Mouse (Mus musculus): ENCODE data around the gene AW822073.
"Not testable (repeated sequence)": the region's sequence is repeated elsewhere in the genome, so short reads cannot be mapped to it uniquely, and the experiment has no call there.

AW822073 gene

DNA sequence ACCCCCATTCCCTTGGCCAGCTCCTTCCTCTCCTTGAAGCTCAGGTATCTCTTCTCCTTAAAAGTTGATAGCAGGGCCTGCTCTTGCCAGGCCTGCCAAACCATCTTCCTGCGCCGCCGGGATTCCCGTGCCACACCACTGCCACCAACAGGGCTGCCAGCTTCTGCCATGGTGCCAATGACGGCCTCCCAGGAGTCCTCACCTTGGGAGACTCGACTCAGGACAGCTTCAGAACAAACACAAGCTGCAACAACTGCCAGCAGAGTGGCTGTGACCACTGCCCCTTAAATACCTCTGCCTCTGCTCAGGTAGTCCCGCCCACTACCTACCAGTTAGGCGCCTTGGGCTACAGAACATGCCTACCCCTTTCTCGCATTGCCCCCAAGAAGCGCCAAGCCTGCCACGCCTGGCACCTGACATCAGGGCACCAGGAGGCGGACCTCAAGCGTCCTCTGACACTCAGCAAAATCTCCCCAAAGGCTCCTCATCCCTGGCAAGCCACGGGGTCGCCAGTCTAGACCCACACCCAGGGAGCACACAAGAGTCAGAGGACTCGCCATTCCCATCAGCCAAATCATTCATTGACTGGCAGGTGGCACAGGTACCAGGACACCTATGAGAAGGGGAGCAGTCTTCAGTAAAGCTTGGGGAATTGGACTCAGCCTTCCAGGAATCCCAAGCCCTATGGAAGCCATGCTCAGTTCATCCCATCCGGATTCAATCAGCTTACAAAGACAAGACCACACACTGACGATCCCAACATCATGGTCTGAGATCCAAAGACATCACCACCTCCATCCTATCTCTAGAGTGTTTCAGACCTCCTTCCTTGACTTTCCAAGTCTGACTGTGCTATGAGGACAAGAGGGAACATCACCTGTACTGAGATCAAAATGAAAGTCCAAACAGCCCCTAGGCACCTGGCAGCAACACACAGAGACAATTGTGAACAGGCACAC lies at the start of gene AW822073:
Gene AW822073 (minus strand): TSS at position 104 of the 959 bp plus-strand sequence.
- not testable (repeated sequence) for DNase-seq (ENCODE audit: low read depth, low spot score)

DNA sequence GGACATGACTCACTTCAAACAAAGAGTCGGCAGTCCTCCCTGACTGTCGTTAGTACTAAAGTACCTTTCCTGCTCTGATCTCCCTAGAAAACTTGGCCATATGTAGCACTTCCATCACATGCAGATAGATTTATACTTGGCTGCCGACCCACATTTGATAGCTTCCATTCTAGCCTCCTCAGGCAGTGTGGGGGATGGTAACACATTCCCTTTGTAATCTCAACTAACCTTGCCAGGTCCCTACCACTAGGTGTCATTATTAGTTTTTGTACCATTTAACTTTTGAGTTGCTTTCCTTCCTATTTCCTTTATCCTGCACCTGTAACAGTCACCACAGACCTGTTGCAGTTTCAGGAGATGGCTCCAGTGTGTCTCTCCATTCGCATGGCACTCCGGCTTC lies 33.7 kb upstream of the AW822073 start:
- no peak for DNase-seq (ENCODE audit: low read depth, low spot score)

DNA sequence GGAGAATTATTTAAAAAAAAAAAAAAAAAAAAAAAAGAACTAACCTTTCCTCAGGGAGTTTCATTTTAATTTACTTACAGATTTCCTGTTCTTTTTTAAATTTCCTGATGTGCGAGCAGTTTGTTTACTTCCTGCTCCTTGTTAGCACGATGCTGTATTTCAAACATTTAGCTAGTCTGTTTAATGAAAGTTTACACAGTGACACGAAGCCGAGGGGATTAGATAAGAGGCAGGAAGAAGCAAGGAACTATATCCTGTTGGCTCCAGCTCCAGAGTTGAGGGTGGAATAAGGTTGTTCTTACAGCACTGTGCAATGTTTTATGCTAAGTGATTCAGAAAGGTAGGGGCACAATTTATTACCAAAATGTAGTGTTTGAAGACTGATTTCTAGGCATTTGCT lies 31.2 kb upstream of the AW822073 start:
- no peak for DNase-seq (ENCODE audit: low read depth, low spot score)

DNA sequence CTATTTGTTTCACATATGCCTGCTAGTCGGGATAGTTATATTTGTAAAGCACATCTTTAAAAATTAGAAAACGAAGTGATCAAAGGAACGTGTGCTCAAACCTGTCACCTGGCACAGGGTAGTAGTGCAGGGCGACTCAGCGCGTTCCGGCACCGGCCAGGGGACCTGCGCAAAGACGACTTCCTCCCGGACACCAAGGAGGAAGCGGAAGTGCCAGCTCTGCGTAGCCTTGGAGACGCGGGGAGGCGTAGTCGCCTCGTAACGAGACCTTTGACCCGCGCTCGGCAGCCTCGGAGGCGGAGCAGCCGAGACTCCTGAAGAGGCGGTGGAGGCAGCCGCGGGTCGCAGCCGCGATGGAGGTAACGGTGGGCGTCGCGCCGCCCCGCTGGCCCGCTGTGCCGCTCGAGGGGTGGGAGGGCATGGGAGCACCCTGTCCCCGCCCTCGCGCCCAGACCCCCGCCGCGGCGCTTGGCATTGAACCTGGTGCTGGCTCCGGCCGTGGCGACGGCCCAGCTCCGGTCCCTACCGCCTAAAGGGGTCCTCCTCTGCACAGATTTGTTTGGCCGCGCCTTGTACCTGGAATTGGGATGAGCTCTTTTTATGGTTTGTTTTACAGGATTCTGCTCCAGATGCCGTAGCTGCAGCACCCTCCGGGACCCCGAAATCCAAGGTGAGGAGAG lies 30.6 kb upstream of the AW822073 start, which contains the start of gene Gcc2:
Gene Gcc2 (plus strand): TSS at position 285 of the 680 bp plus-strand sequence.
- peak; percentile 96 for DNase-seq (ENCODE audit: low read depth, low spot score)

DNA sequence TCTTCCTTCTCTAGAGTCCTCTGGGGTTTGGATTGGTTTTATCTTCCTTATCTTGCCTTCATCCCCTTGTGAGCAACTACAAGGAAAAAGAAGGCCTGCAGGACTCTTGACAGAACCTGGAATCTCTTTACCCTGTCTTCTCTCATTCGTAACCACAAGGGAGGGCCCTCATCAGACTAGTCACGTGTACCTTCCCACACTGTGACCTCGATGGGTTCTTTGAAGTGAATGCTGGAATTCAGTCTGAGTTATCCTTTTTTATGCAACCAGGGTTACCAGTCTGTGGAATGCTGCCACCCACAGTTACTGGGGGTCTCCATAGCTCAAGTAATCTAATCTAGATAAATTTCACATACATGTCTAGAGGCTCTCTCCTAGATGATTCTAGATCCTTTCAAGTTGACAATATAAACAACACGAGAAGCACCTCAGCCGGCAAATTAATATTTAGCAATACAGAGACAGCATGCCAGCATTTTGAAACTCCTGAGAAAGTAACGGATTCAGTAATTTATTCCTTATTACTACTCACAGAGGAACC lies 30.0 kb upstream of the AW822073 start:
- DNase-seq (ENCODE audit: low read depth, low spot score): peak; percentile 25

DNA sequence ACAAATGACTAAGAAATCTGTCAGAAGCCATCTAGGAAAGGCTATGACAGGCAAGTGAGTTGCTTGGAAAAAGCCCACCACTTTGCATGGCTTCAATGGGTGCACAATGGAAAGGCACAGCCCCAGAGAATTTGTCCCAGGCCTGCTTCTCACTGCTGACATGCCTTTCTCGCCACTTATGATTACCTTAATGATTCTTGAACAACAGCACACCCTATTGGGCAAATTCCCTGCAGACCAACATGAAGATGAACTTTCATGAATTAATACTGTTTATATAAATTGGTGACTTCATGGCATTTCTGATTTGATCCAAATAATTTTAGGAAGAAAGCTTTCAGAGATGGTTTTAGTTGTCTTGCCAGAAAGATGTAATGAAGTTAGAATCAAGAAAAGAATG lies 24.8 kb upstream of the AW822073 start:
- no peak for DNase-seq (ENCODE audit: low read depth, low spot score)

DNA sequence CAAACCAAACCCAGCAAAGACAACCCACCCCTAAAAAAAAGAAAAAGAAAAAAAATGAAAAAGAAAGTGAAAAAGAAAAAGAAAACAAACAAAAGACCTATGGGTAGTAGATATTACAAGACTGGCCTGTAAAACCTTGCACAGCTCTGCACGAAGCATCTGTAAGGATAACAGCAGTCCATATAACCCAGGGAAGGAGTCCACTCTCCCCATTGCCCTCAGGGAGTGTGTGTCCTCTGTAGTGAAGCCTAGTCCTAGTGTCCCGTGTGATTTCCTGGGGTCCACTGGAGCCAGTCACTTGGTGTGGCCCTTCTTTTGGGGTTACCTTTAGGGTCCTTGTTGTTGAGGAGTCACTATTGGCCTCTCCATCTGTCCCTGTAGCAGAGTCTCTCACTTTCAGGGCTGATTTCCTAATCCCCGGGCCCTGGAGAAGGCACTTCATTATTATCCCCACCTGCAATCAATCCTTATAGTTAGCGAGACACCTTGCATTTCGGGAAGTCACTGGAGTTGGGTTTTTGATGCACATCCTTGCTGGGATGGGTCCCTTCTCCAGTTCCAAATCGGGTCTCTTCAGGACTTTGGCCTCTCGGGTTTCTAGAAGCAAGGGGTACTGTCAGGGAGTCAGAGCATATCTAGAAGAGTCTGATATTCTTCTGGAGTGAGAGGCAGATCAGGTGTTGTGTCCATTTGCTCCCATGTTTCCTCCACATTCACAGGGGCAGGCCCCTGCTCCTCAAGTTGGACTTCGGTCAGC lies 14.4 kb upstream of the AW822073 start:
- DNase-seq (ENCODE audit: low read depth, low spot score): peak; percentile 27

DNA sequence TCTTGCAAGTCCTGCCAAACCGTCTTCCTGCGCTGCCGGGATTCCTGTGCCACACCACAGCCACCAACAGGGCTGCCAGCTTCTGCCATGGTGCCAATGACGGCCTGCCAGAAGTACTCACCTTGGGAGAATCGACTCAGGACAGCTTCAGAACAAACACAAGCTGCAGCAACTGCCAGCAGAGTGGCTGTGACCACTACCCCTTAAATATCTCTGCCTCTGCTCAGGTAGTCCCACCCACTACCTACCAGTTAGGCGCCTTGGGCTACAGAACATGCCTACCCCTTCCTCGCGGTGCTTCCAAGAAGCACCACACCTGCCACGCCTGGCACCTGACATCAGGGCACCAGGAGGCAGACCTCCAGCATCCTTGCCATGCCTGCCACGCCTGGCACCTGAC lies 11.9 kb upstream of the AW822073 start, which contains the start of gene Gm4981:
Gene Gm4981 (minus strand): TSS at position 89 of the 400 bp plus-strand sequence.
- DNase-seq (ENCODE audit: low read depth, low spot score): no peak

DNA sequence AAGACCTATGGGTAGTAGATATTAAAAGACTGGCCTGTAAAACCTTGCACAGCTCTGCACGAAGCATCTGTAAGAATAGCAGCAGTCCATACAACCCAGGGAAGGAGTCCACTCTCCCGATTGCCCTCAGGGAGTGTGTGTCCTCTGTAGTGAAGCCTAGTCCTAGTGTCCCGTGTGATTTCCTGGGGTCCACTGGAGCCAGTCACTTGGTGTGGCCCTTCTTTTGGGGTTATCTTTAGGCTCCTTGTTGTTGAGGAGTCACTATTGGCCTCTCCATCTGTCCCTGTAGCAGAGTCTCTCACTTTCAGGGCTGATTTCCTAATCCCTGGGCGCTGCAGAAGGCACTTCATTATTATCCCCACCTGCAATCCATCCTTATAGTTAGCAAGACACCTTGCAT lies 10.3 kb upstream of the AW822073 start:
- DNase-seq (ENCODE audit: low read depth, low spot score): not testable (repeated sequence)

DNA sequence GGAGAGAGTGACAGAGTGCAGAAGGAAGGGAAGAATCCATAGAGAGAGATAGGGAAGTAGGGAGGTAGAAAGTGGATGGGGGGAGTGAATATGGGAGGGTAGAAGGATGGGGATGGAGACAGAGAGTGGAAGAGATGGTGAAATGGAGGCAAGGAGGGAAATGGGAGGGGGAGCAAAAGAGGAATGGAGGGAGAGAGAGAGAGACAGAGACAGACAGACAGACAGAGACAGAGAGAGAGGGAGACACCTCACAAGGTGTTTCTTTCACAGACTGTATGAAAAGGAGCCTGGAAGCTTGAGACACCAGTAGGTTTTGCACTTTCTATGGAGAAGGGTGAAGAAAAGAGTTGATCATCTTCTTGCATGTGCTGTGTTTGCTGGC lies 9.0 kb upstream of the AW822073 start:
- DNase-seq (ENCODE audit: low read depth, low spot score): not testable (repeated sequence)

DNA sequence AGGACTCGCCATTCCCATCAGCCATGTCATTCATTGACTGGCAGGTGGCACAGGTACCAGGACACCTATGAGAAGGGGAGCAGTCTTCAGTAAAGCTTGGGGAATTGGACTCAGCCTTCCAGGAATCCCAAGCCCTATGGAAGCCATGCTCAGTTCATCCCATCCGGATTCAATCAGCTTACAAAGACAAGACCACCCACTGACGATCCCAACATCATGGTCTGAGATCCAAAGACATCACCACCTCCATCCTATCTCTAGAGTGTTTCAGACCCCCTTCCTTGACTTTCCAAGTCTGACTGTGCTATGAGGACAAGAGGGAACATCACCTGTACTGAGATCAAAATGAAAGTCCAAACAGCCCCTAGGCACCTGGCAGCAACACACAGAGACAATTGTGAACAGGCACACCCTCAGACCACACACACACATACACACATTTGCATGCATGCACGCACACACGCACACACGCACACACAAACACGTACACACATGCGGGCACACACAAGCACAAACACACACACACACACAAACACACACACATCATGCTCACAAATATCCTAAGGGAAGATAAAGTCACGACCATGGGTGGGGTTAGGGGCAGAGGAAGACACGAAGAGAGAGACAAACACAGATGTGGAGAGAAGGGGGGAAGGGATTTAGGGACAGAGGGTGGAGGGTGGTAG lies 8.5 kb upstream of the AW822073 start:
- not testable (repeated sequence) for DNase-seq (ENCODE audit: low read depth, low spot score)

DNA sequence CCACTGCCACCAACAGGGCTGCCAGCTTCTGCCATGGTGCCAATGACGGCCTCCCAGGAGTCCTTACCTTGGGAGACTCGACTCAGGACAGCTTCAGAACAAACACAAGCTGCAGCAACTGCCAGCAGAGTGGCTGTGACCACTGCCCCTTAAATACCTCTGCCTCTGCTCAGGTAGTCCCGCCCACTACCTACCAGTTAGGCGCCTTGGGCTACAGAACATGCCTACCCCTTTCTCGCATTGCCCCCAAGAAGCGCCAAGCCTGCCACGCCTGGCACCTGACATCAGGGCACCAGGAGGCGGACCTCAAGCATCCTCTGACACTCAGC lies 7.9 kb upstream of the AW822073 start, which contains the start of gene Duxf3:
Gene Duxf3 (minus strand): TSS at position 35 of the 329 bp plus-strand sequence.
- not testable (repeated sequence) for DNase-seq (ENCODE audit: low read depth, low spot score)

DNA sequence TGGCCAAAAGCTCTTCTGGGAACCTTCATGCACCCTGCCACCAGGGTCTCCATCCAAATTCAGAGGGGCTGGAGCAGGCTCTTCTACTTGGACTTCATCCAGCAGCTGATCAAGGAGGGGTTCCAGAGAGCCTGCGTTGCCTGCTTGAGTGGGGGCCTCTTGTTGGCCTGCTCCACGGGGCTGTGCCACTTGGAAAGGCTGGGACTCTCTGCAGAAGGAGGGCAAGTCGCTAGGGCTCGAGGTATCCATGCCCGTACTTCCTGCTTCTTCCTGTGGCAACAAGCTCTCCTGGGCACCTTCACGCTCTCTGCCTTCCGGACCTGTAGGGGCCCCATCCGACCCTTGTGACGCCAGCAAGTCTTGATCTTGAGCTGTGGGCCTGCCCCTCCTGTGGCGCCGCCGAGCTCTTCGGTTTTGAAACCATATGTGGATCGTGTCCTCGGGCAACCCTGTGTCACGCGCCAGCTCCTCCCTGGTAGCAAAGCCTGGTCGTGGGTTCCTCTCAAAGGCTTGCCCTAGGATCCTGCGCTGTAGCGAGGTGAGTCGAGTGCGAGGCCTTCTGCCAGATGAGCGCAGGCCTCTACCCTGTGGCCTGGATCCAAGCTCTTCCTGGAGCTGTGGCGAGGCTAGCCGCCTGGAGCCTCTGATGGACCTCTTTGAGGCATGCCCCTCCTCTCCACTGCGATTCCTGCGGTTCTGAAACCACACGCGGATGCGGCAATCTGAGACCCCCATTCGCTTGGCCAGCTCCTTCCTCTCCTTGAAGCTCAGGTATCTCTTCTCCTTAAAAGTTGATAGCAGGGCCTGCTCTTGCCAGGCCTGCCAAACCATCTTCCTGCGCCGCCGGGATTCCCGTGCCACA lies 7.3 kb upstream of the AW822073 start:
- peak; percentile 43 for DNase-seq (ENCODE audit: low read depth, low spot score)

DNA sequence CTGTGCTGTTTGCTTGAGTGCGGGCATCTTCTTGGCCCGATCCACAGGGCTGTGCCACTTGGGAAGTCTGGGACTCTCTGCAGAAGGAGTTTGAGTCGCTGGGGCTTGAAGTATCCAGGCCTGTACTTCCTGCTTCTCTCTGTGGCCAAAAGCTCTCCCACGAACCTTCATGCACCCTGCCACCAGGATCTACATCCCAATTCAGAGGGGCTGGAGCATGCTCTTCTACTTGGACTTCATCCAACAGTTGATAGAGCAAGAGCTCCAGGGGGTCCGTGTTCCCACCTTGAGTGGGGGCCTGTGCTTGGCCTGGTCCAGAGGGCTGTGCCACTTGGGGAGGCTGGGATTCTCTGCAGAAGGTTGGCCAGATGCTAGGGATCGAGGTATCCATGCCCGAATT lies 6.4 kb upstream of the AW822073 start:
- not testable (repeated sequence) for DNase-seq (ENCODE audit: low read depth, low spot score)

DNA sequence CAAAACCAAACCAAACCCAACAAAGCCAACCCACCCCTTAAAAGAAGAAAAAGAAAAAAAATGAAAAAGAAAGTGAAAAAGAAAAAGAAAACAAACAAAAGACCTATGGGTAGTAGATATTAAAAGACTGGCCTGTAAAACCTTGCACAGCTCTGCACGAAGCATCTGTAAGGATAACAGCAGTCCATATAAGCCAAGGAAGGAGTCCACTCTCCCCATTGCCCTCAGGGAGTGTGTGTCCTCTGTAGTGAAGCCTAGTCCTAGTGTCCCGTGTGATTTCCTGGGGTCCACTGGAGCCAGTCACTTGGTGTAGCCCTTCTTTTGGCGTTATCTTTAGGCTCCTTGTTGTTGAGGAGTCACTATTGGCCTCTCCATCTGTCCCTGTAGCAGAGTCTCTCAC lies 5.3 kb upstream of the AW822073 start:
- not testable (repeated sequence) for DNase-seq (ENCODE audit: low read depth, low spot score)

DNA sequence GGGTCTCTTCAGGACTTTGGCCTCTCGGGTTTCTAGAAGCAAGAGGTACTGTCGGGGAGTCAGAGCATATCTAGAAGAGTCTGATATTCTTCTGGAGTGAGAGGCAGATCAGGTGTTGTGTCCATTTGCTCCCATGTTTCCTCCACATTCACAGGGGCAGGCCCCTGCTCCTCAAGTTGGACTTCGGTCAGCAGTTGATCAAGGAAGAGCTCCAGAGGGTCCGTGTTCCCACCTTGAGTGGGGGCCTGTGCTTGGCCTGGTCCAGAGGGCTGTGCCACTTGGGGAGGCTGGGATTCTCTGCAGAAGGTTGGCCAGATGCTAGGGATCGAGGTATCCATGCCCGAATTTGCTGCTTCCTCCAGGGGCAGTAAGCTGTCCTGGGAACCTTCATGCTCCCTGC lies 3.1 kb upstream of the AW822073 start:
- DNase-seq (ENCODE audit: low read depth, low spot score): not testable (repeated sequence)

DNA sequence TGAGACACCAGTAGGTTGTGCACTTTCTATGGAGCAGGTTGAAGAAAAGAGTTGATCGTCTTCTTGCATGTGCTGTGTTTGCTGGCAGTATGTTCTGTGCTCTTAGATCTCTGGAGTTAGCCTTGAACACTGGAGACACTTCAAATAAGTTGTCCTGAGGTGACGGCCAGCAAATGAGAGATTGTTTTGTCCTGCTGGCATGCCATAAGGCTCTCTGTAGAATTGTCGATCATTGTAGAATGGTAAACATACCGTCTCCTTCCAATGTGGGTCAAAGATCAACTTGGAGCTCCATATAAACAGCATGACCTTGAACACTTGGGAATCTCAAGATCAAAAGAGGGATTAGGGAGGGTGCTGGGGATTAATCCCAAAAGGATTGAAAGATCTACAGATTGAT lies 1.6 kb upstream of the AW822073 start:
- peak; percentile 37 for DNase-seq (ENCODE audit: low read depth, low spot score)

DNA sequence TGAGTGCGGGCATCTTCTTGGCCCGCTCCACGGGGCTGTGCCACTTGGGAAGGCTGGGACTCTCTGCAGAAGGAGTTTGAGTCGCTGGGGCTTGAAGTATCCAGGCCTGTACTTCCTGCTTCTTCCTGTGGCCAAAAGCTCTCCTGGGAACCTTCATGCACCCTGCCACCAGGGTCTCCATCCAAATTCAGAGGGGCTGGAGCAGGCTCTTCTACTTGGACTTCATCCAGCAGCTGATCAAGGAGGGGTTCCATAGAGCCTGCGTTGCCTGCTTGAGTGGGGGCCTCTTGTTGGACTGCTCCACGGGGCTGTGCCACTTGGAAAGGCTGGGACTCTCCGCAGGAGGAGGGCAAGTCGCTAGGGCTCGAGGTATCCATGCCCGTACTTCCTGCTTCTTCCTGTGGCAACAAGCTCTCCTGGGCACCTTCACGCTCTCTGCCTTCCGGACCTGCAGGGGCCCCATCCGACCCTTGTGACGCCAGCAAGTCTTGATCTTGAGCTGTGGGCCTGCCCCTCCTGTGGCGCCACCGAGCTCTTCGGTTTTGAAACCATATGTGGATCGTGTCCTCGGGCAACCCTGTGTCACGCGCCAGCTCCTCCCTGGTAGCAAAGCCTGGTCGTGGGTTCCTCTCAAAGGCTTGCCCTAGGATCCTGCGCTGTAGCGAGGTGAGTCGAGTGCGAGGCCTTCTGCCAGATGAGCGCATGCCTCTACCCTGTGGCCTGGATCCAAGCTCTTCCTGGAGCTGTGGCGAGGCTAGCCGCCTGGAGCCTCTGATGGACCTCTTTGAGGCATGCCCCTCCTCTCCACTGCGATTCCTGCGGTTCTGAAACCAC lies 541 bp downstream of the AW822073 start:
- peak; percentile 16 for DNase-seq (ENCODE audit: low read depth, low spot score)

DNA sequence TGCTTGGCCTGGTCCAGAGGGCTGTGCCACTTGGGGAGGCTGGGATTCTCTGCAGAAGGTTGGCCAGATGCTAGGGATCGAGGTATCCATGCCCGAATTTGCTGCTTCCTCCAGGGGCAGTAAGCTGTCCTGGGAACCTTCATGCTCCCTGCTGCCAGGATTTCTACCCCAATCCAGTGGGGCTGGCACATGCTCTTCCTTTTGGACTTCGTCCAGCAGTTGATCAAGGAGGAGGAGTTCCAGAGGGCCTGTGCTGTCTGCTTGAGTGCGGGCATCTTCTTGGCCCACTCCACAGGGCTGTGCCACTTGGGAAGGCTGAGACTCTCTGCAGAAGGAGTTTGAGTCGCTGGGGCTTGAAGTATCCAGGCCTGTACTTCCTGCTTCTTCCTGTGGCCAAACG lies 1.6 kb downstream of the AW822073 start:
- DNase-seq (ENCODE audit: low read depth, low spot score): not testable (repeated sequence)
